Mouse (Mus musculus): ENCODE measurements around the gene Dnm1l. TPM values are rescaled to one million over a fixed set of nuclear protein-coding genes. Genes with fewer than 3 reads are reported as not detected.
A peak's percentile ranks its signal among the peaks of the same experiment; 100 is the strongest.
"Not testable (repeated sequence)": the region's sequence is repeated elsewhere in the genome, so short reads cannot be mapped to it uniquely, and the experiment has no call there.

Dnm1l gene
- 24.9 and 50.7 TPM in 2 replicates for polyA plus RNA-seq (2011; ENCODE audit: insufficient read depth, insufficient read length, low replicate concordance, missing spikeins)

DNA sequence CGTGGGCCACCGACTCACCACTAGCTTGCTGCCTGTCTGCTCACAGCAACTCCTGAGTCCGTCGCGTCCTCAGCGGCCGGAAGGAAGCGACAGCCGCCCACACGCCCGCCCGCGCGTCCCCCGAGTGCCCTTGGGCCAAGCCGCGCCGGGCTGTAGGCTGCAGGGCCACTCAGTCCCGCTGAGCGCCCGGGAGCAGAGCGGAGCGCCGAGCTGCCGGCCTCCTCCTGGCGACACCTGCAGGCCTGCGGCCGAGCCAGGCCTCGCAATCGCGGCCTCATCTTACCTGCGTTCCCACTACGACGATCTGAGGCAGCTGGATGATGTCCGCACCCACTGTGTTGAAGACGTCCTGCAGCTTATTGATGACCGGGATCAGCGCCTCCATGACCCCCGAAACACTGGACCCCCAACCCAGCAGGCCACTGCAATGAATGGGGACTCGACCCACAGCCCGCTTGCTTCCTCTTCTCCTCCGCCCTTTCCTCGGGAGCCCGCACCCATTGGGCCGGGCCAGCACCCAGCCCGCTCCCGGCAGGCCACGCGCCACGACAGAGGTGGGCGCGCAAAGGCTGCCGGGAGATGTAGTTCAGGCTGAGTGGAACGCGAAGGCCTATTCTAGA, at the start of gene Dnm1l:
TSS of gene Dnm1l (minus strand) at position 479 of the 620 bp plus-strand sequence.
- Histone ChIP-seq H3K27ac (ENCODE audit: control insufficient read depth, insufficient read depth, low read depth, low read length, poor library complexity) (peak within 1 kb of the TSS; percentile 87), H3K4me3 (replicated peaks; ENCODE audit: control insufficient read depth, low read depth, low read length) (peak within 1 kb of the TSS; percentile 99), H3K4me1 (ENCODE audit: control insufficient read depth, insufficient read depth, low read length) (no peaks in the 10 kb centered on the region; the same call in 1 of the 2 replicates)
- peak; percentile 86 for TF ChIP-seq POLR2A (IDR thresholded peaks at IDR 0.05; ENCODE audit: borderline replicate concordance, control insufficient read depth, low read depth, low read length)
- peak; percentile 17; the same call in 1 of the 2 replicates for TF ChIP-seq CTCF (IDR thresholded peaks at IDR 0.05; ENCODE audit: control insufficient read depth, insufficient read depth, low read length)
- WGBS = under 1% methylated on average over 55 of the region's 55 CpGs

DNA sequence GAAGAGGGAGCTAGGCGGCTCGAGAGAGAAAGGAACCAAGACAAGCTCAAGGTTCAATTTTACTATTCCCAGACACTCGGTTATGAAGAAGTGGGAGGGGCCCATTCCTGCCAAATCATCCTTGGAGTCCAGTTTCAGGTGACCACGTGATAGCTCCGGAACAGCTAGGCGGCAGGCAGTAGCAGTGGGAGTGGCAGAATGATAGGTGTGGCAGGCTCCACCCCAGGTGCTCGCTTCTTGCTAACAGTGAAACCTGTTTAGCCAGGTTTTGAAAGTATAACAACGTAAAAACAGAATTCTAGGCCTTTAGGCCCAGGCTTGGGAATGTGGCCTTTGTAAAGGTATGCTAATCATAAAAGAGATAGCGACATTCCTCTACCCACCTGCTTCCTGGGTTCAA, 8.5 kb upstream of the Dnm1l start:
- not testable (repeated sequence) for H3K27ac ChIP-seq (ENCODE audit: control insufficient read depth, insufficient read depth, low read depth, low read length, poor library complexity); H3K4me3 ChIP-seq (replicated peaks; ENCODE audit: control insufficient read depth, low read depth, low read length)
- WGBS = 82% methylated on average over 9 of the region's 9 CpGs

DNA sequence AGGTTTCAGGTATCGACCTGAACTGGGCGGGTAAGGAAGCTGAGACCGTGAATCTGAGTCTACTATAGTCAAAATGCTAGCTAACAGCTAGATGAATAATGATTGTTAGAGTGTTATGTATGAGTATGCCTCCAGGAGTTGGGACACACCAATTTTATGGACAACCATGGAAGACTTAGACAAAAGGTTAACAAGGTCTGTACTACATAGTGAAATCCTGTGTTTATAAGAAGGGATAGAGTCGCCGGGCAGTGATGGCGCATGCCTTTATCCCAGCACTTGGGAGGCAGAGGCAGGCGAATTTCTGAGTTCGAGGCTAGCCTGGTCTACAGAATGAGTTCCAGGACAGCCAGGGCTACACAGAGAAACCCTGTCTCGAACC, 333 bp upstream of the Dnm1l start:
- H3K4me3 ChIP-seq (replicated peaks; ENCODE audit: control insufficient read depth, low read depth, low read length); H3K4me1 ChIP-seq (ENCODE audit: control insufficient read depth, insufficient read depth, low read length); H3K27ac ChIP-seq (ENCODE audit: control insufficient read depth, insufficient read depth, low read depth, low read length, poor library complexity): not testable (repeated sequence)
- 50% methylated on average over 9 of the region's 9 CpGs for WGBS

More for the DNA sequence above, 8.5 kb upstream of the Dnm1l start:
- not testable (repeated sequence) for H3K4me1 ChIP-seq (ENCODE audit: control insufficient read depth, insufficient read depth, low read length)

DNA sequence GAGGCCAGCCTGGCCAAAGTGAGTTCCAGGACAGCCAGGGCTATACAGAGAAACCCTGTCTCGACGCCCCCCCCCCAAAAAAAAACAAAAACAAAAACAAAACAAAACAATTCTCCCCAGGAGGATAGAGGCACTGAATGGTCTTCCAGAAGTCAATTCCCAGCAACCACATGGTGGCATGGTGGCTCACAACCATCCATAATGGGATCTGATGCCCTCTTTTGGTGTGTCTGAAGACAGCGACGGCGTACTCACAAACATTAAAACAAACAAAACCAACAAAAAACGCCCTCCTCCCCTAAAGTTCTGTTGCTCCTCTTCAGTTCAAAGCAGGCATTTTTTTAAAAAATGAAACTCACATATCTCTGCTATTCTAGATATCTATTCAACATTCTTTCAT, 851 bp downstream of the Dnm1l start:
- no peak overlapping the region for H3K27ac ChIP-seq (ENCODE audit: control insufficient read depth, insufficient read depth, low read depth, low read length, poor library complexity)
- H3K4me3 ChIP-seq (replicated peaks; ENCODE audit: control insufficient read depth, low read depth, low read length) = peak overlapping the region; percentile 68
- WGBS = 8% methylated on average over 6 of the region's 6 CpGs
- no peak for TF ChIP-seq CTCF (IDR thresholded peaks at IDR 0.05; ENCODE audit: control insufficient read depth, insufficient read depth, low read length)
- TF ChIP-seq POLR2A (IDR thresholded peaks at IDR 0.05; ENCODE audit: borderline replicate concordance, control insufficient read depth, low read depth, low read length) = no peak
- H3K4me1 ChIP-seq (ENCODE audit: control insufficient read depth, insufficient read depth, low read length) = no peaks in the 10 kb centered on the region; the same call in 1 of the 2 replicates

DNA sequence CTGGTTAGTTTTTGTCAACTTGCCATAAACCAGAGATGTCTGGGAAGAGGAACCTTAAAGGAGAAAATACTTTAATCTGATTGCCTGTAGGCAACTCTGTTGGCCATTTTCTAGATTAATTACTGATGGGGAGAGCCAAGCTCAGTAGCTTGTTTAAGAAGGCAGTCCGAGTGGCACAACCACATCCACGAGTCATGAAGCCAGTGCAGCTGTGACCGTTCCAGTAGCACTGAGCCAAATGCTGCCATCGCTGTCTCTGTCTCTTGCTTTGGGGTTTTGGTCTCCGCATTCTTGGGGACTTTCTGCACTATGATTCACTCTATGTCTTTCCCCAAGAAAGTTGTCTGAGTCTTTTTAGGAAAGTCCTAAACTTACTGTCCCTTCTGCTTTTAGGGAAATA, 12.3 kb downstream of the Dnm1l start:
- H3K4me3 ChIP-seq (replicated peaks; ENCODE audit: control insufficient read depth, low read depth, low read length) = no peak overlapping the region
- no peak overlapping the region for H3K27ac ChIP-seq (ENCODE audit: control insufficient read depth, insufficient read depth, low read depth, low read length, poor library complexity)
- no peaks in the 10 kb centered on the region for H3K4me1 ChIP-seq (ENCODE audit: control insufficient read depth, insufficient read depth, low read length)
- TF ChIP-seq POLR2A (IDR thresholded peaks at IDR 0.05; ENCODE audit: borderline replicate concordance, control insufficient read depth, low read depth, low read length) (no peak), CTCF (IDR thresholded peaks at IDR 0.05; ENCODE audit: control insufficient read depth, insufficient read depth, low read length) (no peak)
- 82% methylated on average over 5 of the region's 5 CpGs for whole genome bisulfite sequencing

DNA sequence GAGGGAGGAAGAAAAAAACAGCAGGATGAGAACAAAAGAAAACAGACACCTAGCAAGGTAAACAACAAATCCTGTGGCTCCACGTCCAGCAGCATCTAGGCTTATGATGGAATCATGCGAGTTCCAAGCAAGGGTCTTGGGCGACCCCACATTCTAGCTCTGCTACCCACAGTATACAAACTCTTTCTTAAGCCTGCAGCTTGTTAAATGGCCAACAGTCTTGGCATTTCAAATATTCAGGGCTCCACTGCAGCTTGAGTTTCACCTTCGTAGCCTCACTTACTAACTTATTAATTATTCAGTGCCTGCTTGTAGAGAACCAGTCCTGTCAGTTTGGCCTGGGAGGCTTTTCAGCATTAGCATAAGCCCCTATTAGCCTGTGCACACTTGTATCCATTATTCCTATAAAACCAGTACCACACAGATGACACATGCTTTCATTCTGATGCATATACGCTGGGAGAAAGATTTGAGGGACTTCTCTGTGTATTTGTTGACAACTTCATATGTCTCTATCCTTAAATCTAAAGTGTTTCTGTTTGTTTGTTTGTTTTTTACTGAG, 32.9 kb downstream of the Dnm1l start:
- Histone ChIP-seq H3K27ac (ENCODE audit: control insufficient read depth, insufficient read depth, low read depth, low read length, poor library complexity) (no peak overlapping the region), H3K4me1 (ENCODE audit: control insufficient read depth, insufficient read depth, low read length) (no peaks in the 10 kb centered on the region), H3K4me3 (replicated peaks; ENCODE audit: control insufficient read depth, low read depth, low read length) (no peak overlapping the region)
- 92% methylated on average over 5 of the region's 5 CpGs for WGBS
- TF ChIP-seq POLR2A (IDR thresholded peaks at IDR 0.05; ENCODE audit: borderline replicate concordance, control insufficient read depth, low read depth, low read length) = no peak
- TF ChIP-seq CTCF (IDR thresholded peaks at IDR 0.05; ENCODE audit: control insufficient read depth, insufficient read depth, low read length) = no peak

DNA sequence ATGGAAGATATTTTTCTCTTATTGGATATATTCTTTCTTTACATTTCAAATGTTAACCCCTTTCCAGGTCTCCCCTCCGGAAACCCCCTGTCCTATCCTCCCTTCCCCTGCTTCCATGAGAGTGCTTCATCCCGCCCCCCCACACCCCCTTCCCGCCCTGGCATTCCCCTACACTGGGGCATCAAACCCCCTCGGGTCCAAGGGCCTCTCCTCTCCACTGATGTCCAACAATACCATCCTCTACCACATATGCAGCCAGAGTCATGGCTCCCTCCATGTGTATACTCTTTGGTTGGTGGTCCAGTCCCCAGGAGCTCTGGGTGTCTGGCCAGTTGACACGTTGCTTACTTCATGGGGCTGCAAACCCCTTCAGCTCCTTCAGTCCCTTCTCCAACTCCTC, 47.4 kb downstream of the Dnm1l start:
- H3K27ac ChIP-seq (ENCODE audit: control insufficient read depth, insufficient read depth, low read depth, low read length, poor library complexity) = no peak overlapping the region
- TF ChIP-seq CTCF (IDR thresholded peaks at IDR 0.05; ENCODE audit: control insufficient read depth, insufficient read depth, low read length) (no peak), POLR2A (IDR thresholded peaks at IDR 0.05; ENCODE audit: borderline replicate concordance, control insufficient read depth, low read depth, low read length) (no peak)
- no peak overlapping the region for H3K4me3 ChIP-seq (replicated peaks; ENCODE audit: control insufficient read depth, low read depth, low read length)
- no peaks in the 10 kb centered on the region for H3K4me1 ChIP-seq (ENCODE audit: control insufficient read depth, insufficient read depth, low read length)
- WGBS = 86% methylated on average over 5 of the region's 5 CpGs

DNA sequence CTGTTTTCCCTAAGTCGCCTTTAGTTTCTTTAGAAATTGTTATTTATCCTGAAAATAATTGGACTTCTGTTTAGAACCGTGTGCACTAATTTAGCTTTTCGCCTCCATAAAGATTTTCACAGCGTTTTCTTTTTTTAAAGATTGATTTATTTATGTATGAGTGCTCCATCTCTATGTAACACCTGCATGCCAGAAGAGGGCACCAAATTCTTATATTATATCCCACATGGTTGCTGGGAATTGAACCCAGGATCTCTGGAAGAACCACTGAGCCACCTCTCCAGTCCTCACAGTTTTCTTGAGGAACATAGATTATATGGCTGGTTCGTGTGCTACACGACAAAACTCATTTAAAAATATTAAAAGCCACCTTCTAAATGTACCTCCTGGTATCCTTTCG, 54.9 kb downstream of the Dnm1l start:
- no peak overlapping the region for H3K27ac ChIP-seq (ENCODE audit: control insufficient read depth, insufficient read depth, low read depth, low read length, poor library complexity)
- no peak for TF ChIP-seq CTCF (IDR thresholded peaks at IDR 0.05; ENCODE audit: control insufficient read depth, insufficient read depth, low read length)
- no peak for TF ChIP-seq POLR2A (IDR thresholded peaks at IDR 0.05; ENCODE audit: borderline replicate concordance, control insufficient read depth, low read depth, low read length)
- H3K4me1 ChIP-seq (ENCODE audit: control insufficient read depth, insufficient read depth, low read length) = no peaks in the 10 kb centered on the region; the same call in 1 of the 2 replicates
- no peak overlapping the region for H3K4me3 ChIP-seq (replicated peaks; ENCODE audit: control insufficient read depth, low read depth, low read length)
- WGBS = 18% methylated on average over 7 of the region's 7 CpGs
